Mouse (Mus musculus) ZHBTc4 (cell line): ENCODE data around the gene Grik5.
A peak's percentile ranks its signal among the peaks of the same experiment; 100 is the strongest.

ENCODE experiments used
- DNase-seq: peaks from one replicate; pipeline ENCODE4 v3.0.0-alpha.2; 2011; ENCODE audit warnings: low read depth, low spot score

Grik5 gene

DNA sequence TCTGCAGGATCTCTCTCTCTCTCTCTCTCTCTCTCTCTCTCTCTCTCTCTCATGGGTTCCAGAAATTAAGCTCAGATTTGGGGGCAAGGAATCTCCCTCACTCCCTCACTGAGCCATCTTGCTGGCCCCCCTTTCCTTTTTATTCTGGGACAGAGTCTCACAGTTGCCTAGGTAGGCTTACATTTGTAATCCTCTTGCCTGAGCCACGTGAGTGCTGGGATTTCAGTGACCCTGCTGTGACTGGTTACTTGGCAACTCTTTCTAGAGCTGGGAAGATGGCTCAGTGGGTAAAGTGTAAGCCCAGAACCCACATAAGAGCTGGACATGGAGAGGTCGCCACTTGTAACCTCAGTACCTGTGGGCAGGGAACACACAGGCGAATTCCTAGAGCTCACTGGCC is 40.6 kb downstream of the Grik5 start:
- DNase-seq: no peak

DNA sequence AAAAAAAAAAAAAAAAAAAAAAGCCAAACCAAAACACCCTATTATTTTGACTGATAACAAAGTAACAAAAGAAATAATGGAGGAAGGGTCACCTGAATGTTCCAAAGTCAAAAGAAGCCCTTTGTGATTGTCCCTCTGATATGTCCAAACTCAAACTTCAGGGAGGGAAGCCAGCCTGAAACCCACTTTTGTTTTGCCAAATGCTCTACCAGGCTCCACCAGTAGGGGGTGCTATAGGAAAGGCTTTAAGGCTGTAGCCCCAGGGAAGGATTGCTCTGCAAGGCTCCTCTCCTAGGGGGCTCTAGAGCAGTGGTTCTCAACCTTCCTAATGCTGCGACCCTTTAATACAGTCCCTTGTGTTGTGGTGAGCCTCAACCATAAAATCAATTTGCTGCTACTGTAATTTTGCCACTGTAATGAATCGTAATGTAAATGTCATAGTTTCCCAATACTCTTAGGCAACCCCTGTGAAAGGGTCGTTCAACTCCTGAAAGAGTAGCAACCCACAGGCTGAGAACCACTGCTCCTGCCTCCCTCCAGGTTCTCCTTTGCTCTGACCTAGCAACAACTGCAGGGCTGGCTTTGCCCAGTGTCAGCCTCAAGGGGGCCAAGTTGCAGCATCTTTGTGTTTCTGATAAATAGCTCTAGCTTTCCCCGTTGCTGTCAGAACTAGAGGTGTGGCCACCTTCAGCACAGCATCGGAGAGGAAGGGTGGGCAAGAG is 42.0 kb downstream of the Grik5 start:
- peak; percentile 79 for DNase-seq

DNA sequence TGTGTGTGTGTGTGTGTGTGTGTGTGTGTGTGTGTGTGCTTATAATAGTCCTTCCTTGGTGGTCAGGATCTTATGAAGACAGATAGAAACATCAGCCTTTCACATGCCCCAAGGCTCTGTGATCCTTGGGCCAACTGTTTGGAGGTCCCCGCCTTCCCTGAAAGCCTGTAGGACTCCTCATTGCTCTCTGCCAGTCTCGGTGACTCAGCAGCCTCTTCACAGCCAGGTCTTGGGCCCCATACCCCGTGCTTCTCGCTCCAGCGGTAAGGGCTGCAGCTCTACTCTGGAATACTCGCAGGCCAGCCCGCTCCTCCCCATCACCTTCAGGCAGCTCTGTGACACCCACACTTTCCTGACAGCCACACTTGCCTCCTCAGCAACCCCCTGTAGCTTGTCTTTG is 45.7 kb downstream of the Grik5 start:
- DNase-seq: no peak

GRCm38 (mm10) chr7:25025855-25026439 is 46.2 kb downstream of the Grik5 start:
- DNase-seq: peak; percentile 73

DNA sequence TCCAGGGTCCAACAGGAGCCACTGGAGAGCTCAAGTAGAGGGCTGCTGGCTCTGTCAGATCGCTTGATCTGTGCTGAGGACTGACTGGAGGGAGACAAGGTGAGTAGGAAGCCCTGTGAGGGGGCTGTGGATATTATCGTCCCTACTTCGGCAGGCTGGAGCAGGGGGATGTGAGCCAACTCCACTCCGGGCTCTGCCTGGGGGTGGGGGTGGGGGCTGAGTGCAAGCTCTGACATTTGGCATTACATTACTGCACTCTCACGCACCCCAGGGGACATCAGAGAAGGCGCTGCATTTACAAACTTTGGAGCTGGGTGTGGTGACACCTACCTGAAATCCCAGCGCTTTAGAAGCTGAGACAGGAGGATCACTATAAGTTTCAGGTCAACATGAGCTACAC is 60.6 kb downstream of the Grik5 start:
- no peak for DNase-seq

GRCm38 (mm10) chr7:25010090-25010913 is 61.8 kb downstream of the Grik5 start:
- peak; percentile 82 for DNase-seq

DNA sequence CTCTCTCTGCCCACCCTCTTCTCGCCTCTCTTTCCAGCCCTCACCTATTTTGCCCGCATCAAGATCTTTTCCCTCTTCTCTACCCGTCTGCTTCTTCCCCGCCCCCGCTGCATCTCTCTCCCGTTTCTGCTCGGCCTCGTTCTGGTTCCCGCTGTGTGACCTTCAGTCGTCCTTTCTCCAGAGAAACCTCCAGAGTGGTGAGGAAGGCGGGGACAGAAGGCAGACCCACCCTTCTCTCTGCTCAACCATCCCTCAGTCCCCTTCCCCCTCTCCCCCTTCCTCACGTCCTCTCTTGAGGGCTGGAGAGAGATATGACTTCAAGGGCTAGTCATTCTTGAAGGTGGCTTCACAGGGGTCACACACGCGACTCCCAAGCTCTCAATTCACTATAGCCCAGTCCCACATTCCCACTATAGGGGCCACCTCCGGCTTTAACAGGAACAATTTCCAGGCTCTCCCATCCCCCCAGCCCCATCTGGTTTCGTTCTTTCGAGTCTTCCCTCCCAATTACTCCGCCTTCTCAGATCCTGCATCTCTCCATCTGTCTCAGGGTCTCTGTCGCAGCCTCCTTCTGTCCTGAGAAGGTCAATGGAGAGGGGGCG is 62.9 kb downstream of the Grik5 start:
- peak; percentile 90 for DNase-seq

DNA sequence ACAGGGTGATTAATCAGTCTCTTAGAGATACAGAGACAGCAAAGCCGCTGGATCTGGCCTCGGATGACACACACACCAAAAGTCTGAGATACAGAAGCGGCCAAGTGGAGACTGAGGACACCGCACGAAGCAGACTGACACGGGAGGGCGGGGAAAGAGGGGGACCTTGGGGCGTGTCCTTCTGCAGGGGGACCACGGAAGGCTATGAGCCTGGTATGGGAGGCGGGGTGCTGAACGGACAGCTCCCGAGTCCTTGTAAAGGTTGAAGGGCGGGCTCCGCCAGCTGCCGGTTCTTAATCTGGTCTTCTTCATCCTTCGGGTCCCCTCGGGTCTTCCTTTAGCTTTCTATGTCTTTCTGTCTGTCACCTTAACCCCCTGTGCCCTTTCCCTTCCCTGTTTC is 63.5 kb downstream of the Grik5 start:
- DNase-seq: peak; percentile 87

- peak; percentile 70 for DNase-seq
These were observed 64.4 kb downstream of the Grik5 start for GRCm38 (mm10) chr7:25007609-25008374.

DNA sequence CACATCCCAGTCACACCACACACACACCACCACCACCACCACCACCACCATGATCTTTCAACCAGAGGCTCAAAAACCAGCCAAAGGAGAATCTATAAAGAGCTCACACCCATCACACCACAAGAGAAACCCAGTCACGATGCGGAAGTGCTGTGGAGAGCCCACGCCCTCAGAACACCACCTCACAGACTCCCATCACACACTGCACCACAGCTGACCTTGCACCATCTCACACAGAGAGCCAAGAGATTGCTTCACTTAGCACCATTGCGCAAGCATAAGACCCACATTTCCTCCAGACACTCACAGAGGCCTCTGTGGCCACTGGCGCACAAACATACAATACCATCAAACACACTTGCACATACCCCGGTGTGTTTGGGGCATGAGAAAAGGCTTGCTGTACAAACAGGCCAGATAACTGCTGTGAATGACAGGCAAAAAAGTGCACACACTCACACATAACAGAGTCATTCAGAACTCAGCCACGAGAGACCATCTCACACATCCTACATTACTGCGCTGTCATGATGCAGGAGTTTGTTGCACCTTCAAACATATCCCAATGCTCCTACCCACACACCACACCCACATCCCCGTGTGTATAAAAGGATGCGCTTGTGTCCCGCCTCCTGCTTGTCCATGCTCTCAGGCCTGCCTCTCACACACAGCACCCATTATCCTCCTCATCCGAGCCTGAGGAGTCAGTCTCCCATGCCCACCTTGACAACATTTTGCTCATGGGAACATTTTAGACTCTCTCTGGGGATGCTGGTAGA is 65.4 kb downstream of the Grik5 start:
- DNase-seq: no peak

- DNase-seq: no peak
These were observed 66.0 kb downstream of the Grik5 start for GRCm38 (mm10) chr7:25006171-25006570.

- DNase-seq: peak; percentile 56
These were observed 66.6 kb downstream of the Grik5 start, which contains the start of gene Atp1a3 for GRCm38 (mm10) chr7:25005421-25006065. Atp1a3 (minus strand) TSS chr7:25005958.

GRCm38 (mm10) chr7:25004806-25005205 is 67.3 kb downstream of the Grik5 start:
- DNase-seq: no peak

DNA sequence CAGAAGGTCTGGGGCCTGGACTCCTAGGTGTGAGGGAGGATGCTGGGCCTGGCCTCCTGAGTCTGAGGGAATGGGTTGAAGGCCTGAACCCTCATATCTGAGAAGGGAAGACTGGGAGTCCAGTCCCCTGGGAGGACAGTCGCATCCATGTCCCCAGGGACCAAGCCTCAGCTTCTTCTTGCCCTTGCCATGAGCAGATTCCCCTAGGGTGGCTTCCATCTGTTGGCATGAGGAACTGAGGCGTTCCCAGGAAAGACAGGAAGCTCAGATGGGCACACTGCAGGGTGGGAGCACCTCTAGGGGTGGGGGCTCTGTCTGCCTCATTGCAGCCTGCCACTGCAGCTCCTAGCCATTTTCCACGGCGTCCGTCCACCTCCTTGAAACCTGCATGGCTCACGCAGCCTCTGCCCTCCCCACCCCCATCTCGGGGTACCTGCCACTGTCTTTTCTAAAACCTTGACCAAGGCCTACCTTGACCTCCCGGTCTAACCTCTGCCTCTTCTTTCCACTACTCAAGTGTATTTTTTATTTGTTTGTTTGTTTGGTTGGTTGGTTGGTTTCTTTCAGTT is 68.2 kb downstream of the Grik5 start:
- DNase-seq: no peak

GRCm38 (mm10) chr7:25003291-25003690 is 68.9 kb downstream of the Grik5 start:
- DNase-seq: no peak

DNA sequence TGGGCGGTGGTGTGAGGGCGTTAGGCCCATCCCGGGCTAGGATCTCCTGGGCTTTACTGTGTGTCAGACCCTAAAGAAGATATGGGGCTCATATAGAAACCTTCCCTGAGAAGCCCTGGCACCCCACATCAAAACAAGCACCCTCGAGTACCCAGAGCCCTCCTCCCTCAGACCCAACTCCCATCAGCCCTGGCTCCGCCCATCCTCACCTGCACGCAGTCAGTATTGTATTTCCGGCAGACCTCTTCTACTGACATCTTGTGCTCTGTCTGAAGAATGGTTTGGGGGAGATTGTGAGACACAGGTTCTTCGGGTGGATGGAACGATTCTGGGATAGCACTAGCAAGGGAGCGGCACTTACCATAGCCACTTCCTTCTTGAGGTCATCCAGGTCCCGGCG is 71.4 kb downstream of the Grik5 start:
- no peak for DNase-seq

DNA sequence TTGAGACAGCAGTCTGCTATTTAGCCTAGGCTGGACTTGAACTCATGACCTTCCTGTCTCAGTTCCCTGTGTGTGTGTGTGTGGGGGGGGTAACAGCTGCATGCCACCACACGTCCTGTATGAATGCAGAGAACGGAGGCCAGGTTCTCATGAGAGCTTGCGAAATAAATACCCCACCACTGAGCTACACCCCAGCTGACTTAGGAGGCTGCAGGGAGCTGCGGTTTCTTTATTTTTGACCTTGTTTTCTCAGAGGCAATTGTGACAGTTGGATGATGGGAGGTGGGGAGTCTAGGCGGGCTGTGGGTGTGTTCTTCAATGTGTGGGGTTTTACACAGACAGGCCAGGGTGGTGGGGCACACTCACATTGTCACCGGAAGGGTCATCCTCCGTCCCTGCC is 71.9 kb downstream of the Grik5 start:
- no peak for DNase-seq

GRCm38 (mm10) chr7:24993081-24993480 is 79.1 kb downstream of the Grik5 start:
- DNase-seq: no peak

DNA sequence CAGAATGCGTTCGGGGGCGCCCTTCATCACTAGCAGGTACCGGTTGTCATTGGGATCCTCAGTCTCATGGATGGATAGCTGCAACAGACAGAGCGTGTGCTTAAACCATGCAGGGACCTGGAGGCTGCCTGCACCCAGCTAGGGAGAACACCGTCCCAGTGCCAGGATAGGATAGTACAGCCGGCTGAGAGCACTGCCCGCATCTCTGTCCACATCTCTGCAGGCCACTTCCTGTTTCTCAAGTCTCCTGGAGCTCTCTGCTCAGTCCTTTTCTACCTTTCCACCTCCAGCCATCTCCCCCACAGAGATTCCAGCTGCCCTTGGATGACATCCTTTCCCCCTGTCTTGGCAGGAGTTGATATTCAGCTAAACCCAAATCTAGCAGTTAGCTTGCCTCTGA is 81.7 kb downstream of the Grik5 start:
- DNase-seq: no peak

DNA sequence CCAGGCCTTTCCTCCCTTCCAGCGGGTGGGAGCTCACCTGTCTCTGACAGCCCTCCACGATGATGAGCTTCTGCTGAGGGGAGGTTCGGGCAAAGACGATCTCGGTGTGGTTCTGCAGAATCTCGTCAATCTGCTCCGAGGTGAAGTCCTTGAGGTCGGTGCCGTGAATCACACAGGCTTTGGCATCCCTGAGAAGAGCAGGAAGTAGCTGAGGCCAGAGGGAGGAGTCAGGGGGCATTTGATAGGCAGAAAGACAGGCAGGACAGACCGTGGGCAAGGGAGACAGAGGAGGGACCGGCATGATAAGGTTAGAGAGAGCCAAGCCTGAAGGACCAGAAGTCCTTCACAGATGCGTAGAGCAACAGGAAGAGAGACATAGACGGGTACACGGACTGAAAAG is 84.2 kb downstream of the Grik5 start:
- no peak for DNase-seq
